Mouse (Mus musculus) fibroblast of lung, adult 2 months (primary cell): Measurements from ENCODE around the gene Ptpro.

ENCODE experiments used
- DNase-seq: peaks from one replicate; pipeline ENCODE4 v3.0.0-alpha.2; 2011; ENCODE audit warnings: low read depth

The Ptpro gene

DNA sequence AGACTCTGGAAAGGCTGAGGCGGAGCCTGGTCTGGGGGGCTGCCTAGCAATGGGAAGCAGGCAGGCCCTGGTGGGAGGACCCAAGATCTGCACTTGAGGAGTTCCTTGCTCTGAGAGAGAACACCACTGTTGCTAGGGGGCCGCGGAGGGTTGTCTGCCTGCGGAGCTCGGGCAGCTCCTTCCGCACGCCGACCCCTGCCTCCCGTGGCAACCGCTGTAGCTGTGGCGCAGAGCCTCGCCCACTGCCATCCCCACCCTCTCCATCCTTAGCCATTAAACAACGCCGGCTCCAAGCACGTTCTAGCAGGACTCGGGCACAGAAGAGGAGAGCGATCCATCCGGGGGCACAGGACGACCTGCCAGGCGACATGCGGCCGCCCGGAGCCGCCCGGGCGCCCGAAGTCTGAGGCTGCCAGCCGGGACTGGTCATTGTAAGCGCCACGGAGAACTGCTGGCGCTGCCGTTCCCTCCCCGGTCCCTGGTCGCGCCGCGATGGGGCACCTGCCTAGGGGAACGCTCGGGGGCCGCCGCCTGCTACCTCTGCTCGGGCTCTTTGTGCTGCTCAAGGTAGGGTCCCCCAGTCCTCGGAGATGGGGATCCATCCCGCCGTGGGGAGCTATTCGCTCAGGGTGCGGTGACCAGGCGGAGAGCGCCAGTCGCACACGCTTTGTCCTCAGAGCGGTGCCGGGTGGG is at the start of gene Ptpro:
Gene Ptpro (plus strand): TSS at position 126 of the 693 bp plus-strand sequence.
- no peak for DNase-seq

- no peak for DNase-seq
These were observed 49.5 kb upstream of the Ptpro start for GRCm38 (mm10) chr6:137202661-137203060.

DNA sequence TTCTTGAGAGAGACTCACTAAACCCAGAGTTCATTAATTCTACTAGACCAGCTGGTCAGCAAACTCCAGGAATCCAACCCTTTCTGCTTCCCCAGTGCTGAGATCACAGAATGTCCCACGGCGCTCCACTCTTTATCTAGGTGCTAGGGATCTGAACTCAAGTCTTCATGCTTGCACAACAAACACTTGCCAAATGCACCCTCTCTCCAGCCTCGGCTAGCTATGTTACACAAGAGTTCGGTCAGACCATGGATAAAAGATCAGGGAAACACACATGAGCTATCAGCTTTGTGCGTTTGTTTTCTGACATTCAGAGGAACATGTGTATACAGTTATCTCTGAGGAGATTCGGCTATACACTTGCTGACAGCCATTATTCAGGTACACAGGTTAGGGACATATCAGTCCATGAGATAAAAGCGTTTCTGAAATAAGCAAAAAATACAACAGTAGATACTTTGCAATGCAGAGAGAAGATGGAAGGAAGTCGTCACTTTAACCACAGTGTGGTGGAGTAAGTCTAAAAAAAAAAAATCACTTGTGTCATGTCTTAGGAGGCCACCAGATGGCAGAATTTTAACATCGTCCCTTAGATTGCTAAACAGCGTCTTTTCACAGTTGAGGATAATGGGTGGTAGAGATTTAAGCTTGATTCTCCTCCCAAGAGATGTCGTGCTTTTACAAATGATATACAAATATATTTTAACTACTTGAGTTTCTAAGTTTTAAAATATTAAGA is 46.3 kb upstream of the Ptpro start:
- no peak for DNase-seq

GRCm38 (mm10) chr6:137207126-137207525 is 45.0 kb upstream of the Ptpro start:
- no peak for DNase-seq

DNA sequence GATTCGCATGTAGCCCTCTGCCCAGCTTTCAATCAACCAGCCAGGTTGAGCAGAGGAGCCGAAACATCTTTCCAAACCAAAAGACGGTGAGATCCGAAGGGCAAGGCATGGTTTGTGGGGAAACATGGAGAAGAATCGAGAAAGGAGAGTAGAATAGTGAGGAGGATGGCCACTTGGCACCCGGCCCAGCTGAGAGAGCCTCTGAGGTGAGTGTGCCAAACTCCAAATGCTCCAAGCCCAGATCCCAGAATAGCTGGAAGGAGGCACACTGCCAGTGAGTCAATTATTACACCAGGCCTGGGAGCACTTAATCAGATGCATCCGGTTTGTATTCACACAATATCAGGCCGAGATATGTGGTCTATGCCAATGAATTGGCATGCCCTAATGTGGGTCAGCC is 42.1 kb upstream of the Ptpro start:
- DNase-seq: no peak

DNA sequence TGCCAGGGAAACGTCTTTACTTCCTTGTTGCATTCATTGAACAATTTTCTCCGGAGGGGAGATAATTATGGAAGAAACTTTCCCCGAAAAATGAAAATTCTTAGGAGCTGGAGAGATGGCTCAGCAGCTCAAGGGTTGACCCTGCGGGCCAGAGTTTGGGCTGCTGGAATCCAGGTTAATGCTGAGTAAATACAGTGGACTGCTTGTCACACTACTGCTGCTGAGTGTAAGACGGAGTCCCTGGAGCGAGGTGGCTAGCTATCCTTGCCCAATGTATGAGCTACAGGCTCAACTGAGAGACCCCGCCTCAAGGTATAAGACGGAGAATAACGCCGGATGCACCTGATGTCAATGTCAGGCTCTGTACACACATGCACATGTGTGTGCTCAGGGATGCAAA is 41.1 kb upstream of the Ptpro start:
- no peak for DNase-seq

- no peak for DNase-seq
These were observed 40.7 kb upstream of the Ptpro start for GRCm38 (mm10) chr6:137211441-137211840.

DNA sequence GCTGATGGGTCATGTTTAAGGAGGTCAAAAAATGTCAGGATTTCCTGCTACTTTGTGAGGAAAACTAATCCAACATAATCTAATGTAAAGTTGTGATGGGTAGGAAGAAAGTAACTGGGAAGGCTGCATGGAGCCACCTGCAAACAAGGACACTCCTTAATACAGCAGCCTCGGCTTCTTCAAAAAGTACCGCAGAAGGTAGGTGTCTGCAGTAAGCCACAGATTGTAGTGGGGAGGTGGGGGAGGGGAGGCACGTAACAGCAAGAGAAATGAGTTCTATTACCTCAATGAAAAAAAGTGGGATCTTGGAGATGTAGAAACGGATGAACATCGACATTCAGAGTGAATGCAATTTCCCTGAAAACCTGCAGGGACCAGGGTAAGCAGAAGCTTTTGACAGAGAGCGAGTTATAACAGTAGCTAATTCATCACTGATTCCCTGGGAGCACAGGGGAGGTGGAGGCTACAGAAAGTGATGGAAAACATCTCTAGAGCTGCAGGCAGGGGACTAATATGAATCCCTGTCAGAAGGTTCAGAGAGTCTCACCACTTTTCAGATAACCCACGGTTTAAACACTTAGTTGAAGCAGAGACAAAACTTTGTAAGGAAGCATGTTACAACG is 34.2 kb upstream of the Ptpro start:
- no peak for DNase-seq

DNA sequence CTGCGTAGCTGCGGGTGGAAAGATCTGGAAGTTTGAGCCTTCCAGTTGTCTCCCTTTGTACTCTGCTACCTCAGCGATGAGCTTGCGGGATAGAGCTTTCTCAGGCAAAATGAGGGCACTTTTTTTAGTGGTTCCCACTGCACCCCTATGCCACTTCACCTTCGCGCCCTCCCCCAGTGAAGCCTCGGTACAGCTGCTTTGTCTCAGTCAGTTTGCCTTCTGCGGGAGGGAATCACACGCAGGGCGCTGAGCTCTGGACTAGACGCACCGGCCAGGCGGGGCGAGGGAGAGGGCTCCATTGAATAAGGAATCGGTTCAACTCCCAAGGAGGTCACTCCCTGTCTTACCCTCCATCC is 746 bp downstream of the Ptpro start:
- no peak for DNase-seq

DNA sequence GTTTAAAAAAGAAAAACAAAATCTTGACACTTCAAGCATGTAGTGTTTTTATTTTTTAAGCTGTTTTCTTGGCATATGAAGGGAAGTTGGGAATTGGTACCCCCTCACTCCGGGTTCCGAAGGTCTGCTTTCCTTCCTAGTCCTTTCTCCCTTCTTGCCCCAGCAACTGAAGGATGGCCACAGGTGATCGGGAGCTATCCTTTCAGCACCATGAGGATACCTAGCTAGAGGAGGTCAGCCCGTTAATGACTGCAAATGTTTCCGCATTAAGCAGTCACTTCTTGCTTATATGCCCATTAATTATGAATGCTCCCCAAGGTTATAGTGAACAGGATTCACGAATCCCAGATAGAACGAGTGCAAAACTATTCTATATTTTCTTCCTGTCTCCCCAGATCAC is 1.3 kb downstream of the Ptpro start:
- DNase-seq: no peak

- DNase-seq: no peak
These were observed 8.9 kb downstream of the Ptpro start for GRCm38 (mm10) chr6:137261033-137261432.

- DNase-seq: no peak
These were observed 10.0 kb downstream of the Ptpro start for GRCm38 (mm10) chr6:137262087-137262486.

GRCm38 (mm10) chr6:137268019-137268418 is 15.9 kb downstream of the Ptpro start:
- DNase-seq: no peak

DNA sequence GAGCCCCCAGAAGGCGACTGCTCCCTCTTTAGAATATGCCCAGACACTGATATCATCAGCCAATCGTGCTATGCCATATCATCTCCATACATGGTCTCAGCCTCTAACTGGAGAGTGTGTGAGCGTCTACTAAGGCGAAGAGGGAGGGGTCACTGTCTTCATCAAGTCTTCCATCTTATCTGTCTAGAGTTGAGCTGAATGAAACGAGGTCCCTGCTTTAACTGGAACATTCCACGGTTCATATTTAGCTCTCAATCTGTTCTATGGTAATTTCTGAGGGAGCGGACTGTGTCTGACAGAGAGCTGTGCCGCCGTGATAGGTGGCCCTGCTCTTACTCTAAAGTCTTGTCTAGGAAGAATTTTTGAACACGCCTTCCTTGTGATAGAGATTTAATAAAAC is 16.5 kb downstream of the Ptpro start:
- DNase-seq: no peak

DNA sequence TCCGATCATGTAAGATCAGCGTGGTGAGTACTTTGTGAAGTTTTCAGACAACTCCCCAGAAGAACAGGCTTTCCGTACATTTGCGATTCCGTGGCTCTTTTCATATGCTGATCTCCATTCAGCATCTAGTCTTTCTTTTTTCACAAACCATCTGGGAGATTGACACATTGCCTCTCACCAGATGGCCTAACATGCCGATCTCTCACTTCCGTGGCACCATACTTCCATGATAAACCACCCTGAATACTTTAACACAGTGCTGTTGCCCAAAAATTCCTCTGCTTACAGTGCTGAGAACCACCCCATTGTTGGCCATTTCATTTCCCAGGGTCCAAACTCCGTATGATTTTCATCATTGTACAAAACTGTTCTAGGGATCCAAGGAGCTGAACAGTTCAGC is 20.4 kb downstream of the Ptpro start:
- DNase-seq: no peak

GRCm38 (mm10) chr6:137277587-137277994 is 25.5 kb downstream of the Ptpro start:
- DNase-seq: no peak

DNA sequence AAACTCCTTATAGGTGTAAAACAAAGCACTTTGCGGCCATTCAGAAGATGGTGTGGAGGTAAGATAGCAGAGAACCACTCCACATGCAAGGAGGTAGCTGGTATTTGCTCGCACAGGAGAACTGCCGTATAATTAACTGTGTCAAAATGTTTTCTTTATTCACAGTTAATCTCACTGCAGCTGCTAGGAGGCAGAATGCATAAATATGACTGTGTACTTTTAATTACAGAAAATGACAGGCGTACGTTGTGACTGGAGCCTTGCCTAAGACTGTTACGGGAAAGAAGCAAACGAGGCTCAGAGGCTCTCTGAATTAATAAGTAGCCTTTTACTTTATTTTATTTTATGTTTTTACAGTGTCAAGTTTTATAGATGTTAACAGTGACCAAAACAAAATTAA is 27.5 kb downstream of the Ptpro start:
- no peak for DNase-seq

DNA sequence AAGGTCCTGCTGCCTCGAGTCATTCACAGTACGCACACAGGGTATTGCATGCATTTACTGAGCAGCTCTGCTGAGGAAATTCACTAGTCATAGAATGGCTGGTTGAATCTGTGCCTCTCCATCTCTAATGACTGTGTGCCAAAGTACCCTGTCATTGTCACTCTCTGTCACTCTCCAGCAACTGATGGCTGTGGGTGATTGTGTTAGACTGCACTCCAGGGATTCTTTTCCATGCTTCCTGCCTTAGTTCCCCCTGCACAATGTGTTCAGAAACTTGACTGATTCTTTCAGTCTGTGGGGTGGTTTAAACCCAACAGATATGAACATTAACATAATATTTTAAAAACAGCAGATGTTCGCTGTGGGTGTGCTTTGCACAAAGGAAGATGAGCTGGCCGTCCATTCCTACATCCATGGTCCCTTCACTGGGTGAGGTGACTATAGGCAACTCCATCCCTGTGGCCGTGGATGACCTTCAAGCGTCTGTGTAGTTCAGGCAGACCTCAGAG is 29.5 kb downstream of the Ptpro start:
- no peak for DNase-seq

GRCm38 (mm10) chr6:137282050-137282449 is 29.9 kb downstream of the Ptpro start:
- no peak for DNase-seq

GRCm38 (mm10) chr6:137286376-137286775 is 34.3 kb downstream of the Ptpro start:
- no peak for DNase-seq

DNA sequence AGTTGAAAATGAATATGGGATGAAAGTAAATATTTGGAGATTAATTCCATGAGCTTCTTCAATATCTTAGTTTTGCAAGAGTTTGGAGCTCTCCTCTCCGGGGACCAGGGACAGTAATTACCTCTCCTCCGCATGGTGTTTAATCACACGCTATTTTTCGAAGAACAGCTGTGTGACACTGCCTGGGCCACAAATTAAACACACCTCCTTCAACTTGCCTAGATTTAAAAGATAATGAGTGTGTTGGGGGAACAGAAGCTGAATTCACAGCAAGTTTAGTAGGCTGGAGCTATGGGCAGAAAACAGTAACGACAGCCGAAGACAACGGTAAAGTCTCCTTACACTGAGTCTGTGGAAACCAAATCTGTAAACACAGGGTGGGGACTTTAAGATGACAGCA is 35.7 kb downstream of the Ptpro start:
- no peak for DNase-seq

DNA sequence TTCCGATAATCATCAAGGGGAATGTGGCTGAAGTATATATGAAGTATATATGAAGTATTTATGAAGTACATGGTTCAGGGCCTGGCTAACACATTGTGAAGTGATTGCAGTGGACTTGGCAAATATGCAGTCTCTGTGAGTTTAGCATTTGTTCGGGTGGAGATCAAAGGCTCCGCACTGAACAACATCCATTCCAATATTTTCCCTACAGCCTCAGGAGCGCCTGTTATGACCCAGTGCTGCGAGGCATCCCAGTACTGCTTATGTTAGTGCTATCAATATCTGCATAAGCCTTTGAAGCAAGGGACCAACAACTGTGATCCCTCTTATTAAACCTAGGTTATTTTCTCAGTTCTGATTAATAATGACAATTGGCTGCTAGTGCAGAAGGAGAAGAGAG is 36.1 kb downstream of the Ptpro start:
- no peak for DNase-seq

GRCm38 (mm10) chr6:137292421-137292820 is 40.3 kb downstream of the Ptpro start:
- DNase-seq: no peak
